ENCODE assay signal across 9 mouse cellular contexts in genomic region chr9:88274040-88274439, GRCm38 (mm10). TPM values are rescaled to one million over a fixed set of nuclear protein-coding genes. Genes with fewer than 3 reads are reported as not detected.
DNase-seq lines count a peak whose midpoint lies in the region; ATAC-seq lines count a peak whose summit lies in the region.
"Had no signal": no experiment of that assay in that cellular context is flagged by ENCODE, and none has a peak within 500 bp of the region (broad histone marks: within the 10 kb centered on the region; RNA-seq: fewer than 3 reads in every experiment).

No protein-coding gene starts in this region.

- no peak overlapping the region for H3K4me3 ChIP-seq in midbrain, embryonic 14.5 days (replicated peaks; ENCODE audit: low read depth, low read length)
- no peak overlapping the region for H3K4me3 ChIP-seq in midbrain, embryonic 15.5 days
- no peak overlapping the region for H3K4me3 ChIP-seq in intestine, embryonic 15.5 days (replicated peaks)
- no peak overlapping the region for H3K4me3 ChIP-seq in midbrain, embryonic 10.5 days
- H3K4me3 ChIP-seq: liver, embryonic 13.5 days had no signal

- no peaks in the 10 kb centered on the region for H3K9me3 ChIP-seq in midbrain, embryonic 14.5 days (ENCODE audit: control insufficient read depth, low read length)
- H3K9me3 ChIP-seq in midbrain, embryonic 15.5 days, result no peaks in the 10 kb centered on the region
- H3K9me3 ChIP-seq in intestine, embryonic 15.5 days, result no peaks in the 10 kb centered on the region
- no peaks in the 10 kb centered on the region for H3K9me3 ChIP-seq in midbrain, embryonic 10.5 days (replicated peaks)
- H3K9me3 ChIP-seq: liver, embryonic 13.5 days had no signal

- no peak overlapping the region for H3K27ac ChIP-seq in midbrain, embryonic 14.5 days (replicated peaks; ENCODE audit: low read depth, low read length)
- H3K27ac ChIP-seq in midbrain, embryonic 15.5 days, result no peak overlapping the region
- H3K27ac ChIP-seq in intestine, embryonic 15.5 days, result no peak overlapping the region
- no peak overlapping the region for H3K27ac ChIP-seq in midbrain, embryonic 10.5 days (replicated peaks)
- H3K27ac ChIP-seq: liver, embryonic 13.5 days had no signal

- no peaks in the 10 kb centered on the region for H3K4me1 ChIP-seq in midbrain, embryonic 14.5 days (ENCODE audit: control insufficient read depth, insufficient read depth, low read length)
- H3K4me1 ChIP-seq in midbrain, embryonic 15.5 days, result no peaks in the 10 kb centered on the region
- 0 out of 2 replicates have a peak, but pooled peaks cover 3% of the 10 kb centered on the region for H3K4me1 ChIP-seq in intestine, embryonic 15.5 days (replicated peaks)
- no peaks in the 10 kb centered on the region for H3K4me1 ChIP-seq in midbrain, embryonic 10.5 days
- H3K4me1 ChIP-seq: liver, embryonic 13.5 days had no signal

- no peak for ATAC-seq in midbrain, embryonic 14.5 days (ENCODE audit: low FRiP score, low TSS enrichment)
- no peak for ATAC-seq in midbrain, embryonic 15.5 days (replicated peaks)
- ATAC-seq in intestine, embryonic 15.5 days, result peak; percentile 67
- ATAC-seq in megakaryocyte-erythroid progenitor cell, adult 5-6 weeks (replicated peaks; ENCODE audit: low FRiP score, low TSS enrichment, poor library complexity, severe bottlenecking), result no peak

- no peaks in the 10 kb centered on the region for H3K27me3 ChIP-seq in midbrain, embryonic 14.5 days (ENCODE audit: control insufficient read depth, insufficient read depth, low read length)
- H3K27me3 ChIP-seq in midbrain, embryonic 15.5 days (replicated peaks), result no peaks in the 10 kb centered on the region
- no peaks in the 10 kb centered on the region for H3K27me3 ChIP-seq in intestine, embryonic 15.5 days (replicated peaks)
- H3K27me3 ChIP-seq in midbrain, embryonic 10.5 days (ENCODE audit: low read depth, poor library complexity, severe bottlenecking), result no peaks in the 10 kb centered on the region
- H3K27me3 ChIP-seq: liver, embryonic 13.5 days had no signal

- H3K9ac ChIP-seq in midbrain, embryonic 14.5 days (replicated peaks; ENCODE audit: low read length), result no peak overlapping the region
- H3K9ac ChIP-seq in midbrain, embryonic 15.5 days, result no peak overlapping the region
- H3K9ac ChIP-seq in intestine, embryonic 15.5 days, result no peak overlapping the region
- H3K9ac ChIP-seq: liver, embryonic 13.5 days had no signal

- no peaks in the 10 kb centered on the region for H3K36me3 ChIP-seq in midbrain, embryonic 14.5 days (ENCODE audit: control insufficient read depth, insufficient read depth, low read length)
- H3K36me3 ChIP-seq in midbrain, embryonic 15.5 days (replicated peaks), result no peaks in the 10 kb centered on the region
- no peaks in the 10 kb centered on the region for H3K36me3 ChIP-seq in intestine, embryonic 15.5 days
- H3K36me3 ChIP-seq in midbrain, embryonic 10.5 days, result no peaks in the 10 kb centered on the region
- H3K36me3 ChIP-seq: liver, embryonic 13.5 days had no signal

- DNase-seq in midbrain, embryonic 14.5 days, result peak; percentile 8
- DNase-seq in cerebellum, postnatal 25 days, result peak; percentile 61 to 79
- DNase-seq in lung, postnatal 14 days, result peak; percentile 55
- DNase-seq in midbrain, embryonic 10.5 days (ENCODE audit: low spot score), result no peak
- no peak for DNase-seq in spleen, postnatal 10 days (ENCODE audit: low spot score in 2 of 2)
- DNase-seq: liver, embryonic 13.5 days had no signal

- H3K4me2 ChIP-seq in midbrain, embryonic 14.5 days (ENCODE audit: low read length), result no peak overlapping the region
- H3K4me2 ChIP-seq in midbrain, embryonic 15.5 days, result no peak overlapping the region
- no peak overlapping the region for H3K4me2 ChIP-seq in intestine, embryonic 15.5 days (replicated peaks)
- H3K4me2 ChIP-seq: liver, embryonic 13.5 days had no signal

RNA-seq across cellular contexts. Expression of gene Nt5e, which starts 53.0 kb away (rescaled TPM):
- polyA plus RNA-seq in midbrain, embryonic 14.5 days (2014; fragmentation: Nextera tagmentation; extraction: Ambion mirVana), result 0.36 and 0.61 TPM in 2 replicates
- polyA plus RNA-seq in midbrain, embryonic 15.5 days (2015; fragmentation: Nextera tagmentation; extraction: Ambion mirVana), result 0.95 and 1.3 TPM in 2 replicates
- 3.3 and 3.8 TPM in 2 replicates for polyA plus RNA-seq in intestine, embryonic 15.5 days (2015; fragmentation: Nextera tagmentation; extraction: Ambion mirVana)
- polyA plus RNA-seq in midbrain, embryonic 10.5 days (2016; fragmentation: Nextera tagmentation; extraction: Ambion mirVana), result 0.73 and 1.1 TPM in 2 replicates
- total RNA-seq in megakaryocyte-erythroid progenitor cell, adult 5-6 weeks (2014; fragmentation: Nextera tagmentation), result 0.83 and 1.5 TPM in 2 replicates
- total RNA-seq in megakaryocyte-erythroid progenitor cell, adult 5-6 weeks (2017), result 0.47 TPM in 1 of 2 replicates, not detected in the other

Comparison
In these comparisons a context has a peak if more than half of its experiments do, and no peak if none do; other contexts are left out.
1. DNase-seq: peak in midbrain, embryonic 14.5 days (single experiment), cerebellum, postnatal 25 days (2 of 2) and lung, postnatal 14 days (single experiment); none in midbrain, embryonic 10.5 days (single experiment) and spleen, postnatal 10 days (0 of 2).